Mouse (Mus musculus): ENCODE results near the gene Kirrel3.

Kirrel3 gene

DNA sequence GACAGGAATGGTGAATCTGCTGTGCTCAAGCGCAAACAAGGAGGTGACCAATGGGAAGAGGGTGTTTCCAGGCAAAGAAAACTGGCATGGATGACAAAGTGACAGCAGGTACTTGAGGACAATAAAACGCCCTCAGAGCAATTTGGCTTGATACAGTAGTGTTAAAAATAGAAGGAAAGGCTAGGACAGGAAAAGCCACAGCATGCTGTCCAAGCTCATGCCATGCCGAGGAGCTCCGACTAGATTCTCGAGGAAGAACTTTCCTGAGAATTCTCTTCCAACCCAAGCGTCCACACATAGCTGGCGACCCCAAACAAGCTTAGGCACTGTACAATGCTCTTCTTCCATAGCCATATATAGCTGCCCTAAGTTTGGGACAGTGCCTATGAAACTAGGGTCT lies 263.5 kb downstream of the Kirrel3 start:
- no peak for DNase-seq (ENCODE audit: extremely low spot score, low read depth, low spot score)

DNA sequence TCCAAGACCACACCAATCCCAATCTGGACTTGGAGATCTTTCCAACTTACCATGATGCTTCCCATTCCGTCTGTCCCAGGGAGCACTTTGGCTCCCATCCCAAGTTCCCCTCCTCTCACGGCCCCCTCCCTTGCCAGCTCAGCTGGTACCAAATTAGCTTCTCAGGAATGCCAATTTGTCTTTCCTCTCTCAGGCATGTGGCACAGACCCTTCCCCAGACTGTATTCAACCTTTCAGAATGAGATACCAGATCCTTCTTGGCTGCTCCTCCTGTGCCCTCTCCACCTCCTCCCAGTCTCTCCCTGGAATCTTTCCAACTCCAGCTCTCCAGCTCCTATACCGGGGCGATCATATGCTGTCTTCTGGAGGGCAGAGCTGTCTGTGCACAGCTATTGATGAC lies 264.2 kb downstream of the Kirrel3 start:
- DNase-seq (ENCODE audit: extremely low spot score, low read depth, low spot score), result no peak

DNA sequence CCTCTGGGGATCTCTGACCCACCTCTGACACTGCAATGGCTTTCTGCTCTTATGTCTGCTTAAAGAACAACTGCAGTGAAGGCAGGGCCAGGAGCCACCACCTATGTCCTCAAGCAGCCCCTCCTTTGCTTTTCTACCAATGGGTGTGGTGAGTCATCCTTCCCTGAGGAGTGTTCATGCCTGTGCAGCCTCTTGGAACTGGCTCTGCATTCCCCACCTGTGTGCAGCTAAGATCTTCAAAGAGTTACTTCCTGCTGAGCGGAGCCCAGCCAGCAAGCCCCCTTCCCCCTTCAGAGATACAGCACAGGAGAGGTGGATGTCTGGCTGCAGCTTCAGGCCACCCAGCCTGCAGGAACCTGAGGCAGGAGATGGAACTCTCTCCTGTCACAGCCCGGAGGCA lies 265.2 kb downstream of the Kirrel3 start:
- no peak for DNase-seq (ENCODE audit: extremely low spot score, low read depth, low spot score)

DNA sequence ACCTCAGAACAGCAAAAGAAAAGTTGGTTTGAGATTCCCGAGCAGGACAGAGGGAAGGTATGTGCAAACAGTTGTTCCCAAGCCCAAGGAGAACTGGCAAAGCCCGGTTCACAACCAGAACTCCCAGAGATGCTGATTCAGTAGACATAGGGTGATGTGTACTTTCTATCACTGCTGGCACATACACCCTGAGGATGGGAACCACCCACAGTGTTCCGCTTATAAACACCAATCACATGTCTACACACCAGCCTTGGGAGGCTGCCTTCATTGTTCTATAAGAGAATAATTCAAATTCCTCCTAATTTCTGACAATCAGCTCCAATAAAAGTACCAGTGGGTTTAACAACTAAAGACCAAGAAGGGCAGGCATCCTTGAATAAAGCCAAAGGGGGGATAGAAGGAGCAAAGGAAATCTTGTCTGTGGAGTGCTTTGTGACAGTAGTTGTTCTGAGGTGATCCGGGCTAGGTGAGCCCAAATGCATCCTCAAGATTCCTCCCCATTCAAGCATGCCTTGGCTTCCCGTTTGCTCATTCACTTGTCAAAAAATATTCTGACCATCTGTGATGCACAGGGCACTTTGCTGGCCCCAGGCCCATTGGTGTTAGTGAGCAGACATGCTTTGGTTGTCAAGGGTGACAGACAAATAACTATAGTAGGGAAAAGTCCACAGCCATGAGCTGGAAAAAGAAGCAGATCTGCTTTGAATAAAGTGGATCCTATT lies 266.5 kb downstream of the Kirrel3 start:
- no peak for DNase-seq (ENCODE audit: extremely low spot score, low read depth, low spot score)

DNA sequence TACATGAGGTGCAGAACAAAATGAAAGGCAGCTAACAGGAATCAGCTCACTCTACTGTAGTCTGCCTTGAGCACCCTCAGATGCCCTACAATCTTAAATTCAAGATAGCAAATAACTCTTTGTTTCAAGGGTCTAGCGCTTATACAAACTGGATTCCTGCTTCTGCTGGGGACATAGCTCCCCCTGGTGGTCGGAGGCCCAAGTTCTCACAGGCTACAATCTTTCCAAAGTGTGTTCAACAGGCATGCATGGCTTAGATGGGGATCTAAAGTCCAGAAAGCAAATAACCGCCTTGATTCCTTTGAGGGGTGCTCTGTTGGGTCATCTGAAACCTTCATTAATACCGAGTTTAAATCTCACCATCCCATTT lies 267.1 kb downstream of the Kirrel3 start:
- peak; percentile 61 for DNase-seq (ENCODE audit: extremely low spot score, low read depth, low spot score)

DNA sequence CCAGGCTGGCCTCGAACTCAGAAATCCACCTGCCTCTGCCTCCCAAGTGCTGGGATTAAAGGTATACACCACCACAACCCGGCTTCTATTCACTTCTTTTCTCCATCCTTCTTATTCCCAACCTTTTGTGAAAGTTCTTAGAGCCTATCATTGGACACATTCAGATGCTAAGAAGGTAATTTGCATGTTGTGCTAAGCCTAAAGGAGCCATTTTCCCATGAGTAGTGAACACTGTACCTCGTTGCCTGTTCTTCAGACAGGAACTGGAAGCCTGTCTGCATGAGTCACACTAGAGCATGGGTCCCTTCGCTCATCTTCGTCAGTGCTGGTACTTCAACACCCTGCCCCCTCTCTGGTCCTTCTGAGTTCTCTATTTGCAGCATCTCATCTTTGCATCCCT lies 268.2 kb downstream of the Kirrel3 start:
- DNase-seq (ENCODE audit: extremely low spot score, low read depth, low spot score), result no peak

DNA sequence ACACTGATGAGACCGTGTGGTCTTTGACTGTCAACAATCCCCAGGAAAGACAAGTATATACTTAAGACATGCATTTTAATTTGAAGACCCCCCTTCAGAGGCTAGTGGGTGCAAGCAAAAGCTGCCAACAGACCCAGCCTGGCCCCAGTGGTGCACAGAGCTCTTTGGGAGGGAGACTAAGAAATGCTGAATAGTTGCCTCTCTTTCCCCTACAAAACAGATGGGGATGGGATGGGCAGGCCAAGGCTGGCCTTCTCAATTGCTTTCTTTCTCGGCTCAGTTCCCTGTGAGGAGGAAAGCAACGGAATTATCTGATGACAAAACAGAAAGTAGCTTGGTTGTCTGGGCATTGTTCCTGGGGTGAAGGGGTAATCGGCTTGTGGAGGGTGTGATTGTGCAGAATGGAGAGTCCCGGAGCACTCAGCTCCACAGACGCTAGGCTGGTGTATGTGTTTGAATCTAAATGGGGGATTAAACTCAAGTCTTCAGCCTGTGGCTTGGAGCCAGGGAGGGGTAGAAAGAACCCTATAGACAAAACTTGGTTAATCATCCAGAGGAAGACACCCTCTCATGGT lies 268.9 kb downstream of the Kirrel3 start:
- DNase-seq (ENCODE audit: extremely low spot score, low read depth, low spot score), result no peak

DNA sequence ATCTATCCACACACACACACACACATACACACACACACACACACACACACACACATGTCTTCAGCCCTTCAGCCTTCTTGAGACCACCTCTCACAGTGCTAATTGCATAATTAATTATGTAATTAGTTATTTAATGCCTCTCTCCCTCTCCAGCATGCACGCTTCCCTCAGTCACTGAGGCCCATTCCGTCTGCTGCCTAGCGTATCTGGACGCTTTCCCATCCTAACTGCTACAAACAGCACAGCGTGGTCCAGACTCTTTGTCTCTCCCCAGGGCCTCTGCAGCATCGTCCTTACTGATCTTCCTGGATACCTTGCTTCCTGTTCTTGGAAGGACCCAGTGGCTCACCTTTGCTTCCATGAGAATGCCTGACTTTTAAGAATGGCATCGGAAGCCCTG lies 270.4 kb downstream of the Kirrel3 start:
- DNase-seq (ENCODE audit: extremely low spot score, low read depth, low spot score), result no peak

DNA sequence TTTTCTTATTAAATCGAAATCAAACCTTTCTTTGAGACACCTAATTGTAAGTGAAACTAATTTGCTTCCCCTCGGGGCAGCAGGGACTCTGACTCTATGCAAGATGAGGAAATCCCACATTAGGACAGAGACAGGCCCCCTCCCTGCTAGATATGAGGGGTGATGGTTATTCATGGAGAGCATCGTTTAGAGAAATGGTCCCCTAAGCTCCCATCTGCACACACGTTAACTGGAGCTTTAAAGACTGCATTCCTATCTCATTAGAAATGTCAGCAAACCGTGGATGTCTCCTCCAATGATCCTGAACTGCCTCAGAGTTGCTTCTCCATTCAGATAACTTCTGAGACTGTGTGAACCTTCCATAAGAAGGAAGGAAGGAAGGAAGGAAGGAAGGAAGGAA lies 273.2 kb downstream of the Kirrel3 start:
- DNase-seq (ENCODE audit: extremely low spot score, low read depth, low spot score), result no peak

DNA sequence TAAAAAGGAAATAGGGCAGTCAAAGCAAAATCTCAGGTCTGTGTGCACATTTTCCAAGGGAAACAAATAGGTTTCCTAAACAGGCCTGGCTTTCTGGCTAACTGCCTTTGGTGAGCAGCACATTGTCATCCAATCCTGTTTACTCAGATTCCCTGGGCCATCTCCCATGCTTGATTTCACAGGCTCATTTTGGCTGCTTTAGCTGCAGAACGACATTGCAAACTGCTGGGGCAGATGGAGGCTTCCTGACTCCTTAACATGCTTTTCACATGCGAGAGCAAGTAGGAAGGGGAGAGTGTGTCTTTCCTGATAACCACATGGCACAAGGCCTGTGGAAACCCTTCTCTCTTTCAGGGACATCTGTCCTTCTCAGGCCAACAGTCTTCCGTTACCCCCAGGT lies 274.8 kb downstream of the Kirrel3 start:
- DNase-seq (ENCODE audit: extremely low spot score, low read depth, low spot score), result no peak

DNA sequence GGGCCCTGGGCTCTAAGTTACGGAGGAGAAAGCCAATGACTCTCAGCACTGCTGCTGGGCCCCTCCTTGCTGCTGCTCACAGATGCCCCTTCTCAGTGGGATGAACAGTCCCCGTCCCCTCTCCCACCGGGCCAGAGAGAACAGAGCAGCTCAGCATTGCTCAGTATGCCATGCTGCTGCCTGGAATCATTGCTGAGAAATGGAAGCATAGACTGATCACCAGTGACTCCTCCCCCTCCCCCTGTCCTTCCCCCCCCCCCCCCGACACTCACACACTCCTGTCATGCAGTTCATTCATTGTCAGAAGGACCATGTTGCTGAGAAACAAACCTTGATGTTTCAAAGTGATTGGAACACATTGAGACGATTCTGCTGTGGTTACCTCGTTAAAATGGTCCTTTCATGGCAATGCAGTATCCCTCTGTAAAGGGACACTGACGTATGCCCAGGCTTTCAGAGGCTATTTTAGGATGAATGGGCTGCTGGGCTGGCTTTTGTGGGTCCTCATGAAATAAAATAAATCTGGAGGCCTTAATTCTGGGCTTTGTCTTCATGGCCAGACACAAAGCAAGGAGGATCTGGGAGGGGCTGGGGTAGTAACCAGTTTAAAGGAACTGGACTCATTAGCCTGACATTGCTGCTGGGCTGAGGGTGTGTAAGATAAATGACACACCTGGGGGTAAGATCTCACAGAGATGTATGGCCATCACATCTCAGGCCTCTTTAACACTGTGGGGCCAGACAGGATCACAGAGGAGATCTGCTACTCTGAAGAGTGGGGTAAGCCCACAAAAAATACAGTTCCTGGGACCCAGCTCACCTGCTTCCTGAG lies 281.3 kb downstream of the Kirrel3 start:
- DNase-seq (ENCODE audit: extremely low spot score, low read depth, low spot score), result no peak

DNA sequence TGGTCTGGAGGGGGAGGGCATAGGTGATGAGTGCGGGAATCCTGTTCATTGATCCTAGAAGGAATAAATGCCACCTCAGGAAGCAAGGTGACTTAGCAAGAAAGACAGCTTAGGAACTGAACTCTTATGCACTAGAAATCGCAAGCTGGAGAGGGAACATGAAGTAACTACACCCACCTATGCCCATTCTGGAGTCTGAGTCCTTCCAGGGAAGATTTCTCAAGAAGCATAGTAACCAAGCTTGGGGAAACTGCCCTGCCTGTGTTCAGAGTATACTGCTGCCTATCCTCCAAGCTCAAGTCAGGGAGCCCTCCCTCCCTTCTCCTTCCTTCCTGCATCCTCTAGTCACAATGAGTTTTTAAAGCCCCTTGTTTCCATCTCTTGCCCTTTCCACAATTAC lies 283.3 kb downstream of the Kirrel3 start:
- no peak for DNase-seq (ENCODE audit: extremely low spot score, low read depth, low spot score)

DNA sequence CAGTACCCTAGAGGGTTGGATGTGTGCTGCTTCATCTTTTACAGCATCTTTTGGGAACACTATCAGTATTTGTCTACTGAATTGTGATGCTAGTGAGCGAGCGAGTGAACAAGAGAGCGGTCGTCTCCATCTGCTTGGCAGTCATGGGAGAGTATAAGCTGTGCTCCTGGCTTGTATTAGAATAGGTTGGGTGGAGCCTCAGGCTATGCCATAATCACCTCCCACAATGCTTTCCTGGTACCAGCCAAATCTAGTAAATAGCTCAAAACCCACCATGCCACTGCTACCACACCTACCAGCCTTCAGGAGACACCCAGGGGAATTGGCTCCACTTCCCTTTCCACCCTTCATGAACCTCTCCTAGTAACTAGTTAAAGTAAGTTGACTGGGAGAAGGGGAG lies 285.3 kb downstream of the Kirrel3 start:
- DNase-seq (ENCODE audit: extremely low spot score, low read depth, low spot score), result no peak

DNA sequence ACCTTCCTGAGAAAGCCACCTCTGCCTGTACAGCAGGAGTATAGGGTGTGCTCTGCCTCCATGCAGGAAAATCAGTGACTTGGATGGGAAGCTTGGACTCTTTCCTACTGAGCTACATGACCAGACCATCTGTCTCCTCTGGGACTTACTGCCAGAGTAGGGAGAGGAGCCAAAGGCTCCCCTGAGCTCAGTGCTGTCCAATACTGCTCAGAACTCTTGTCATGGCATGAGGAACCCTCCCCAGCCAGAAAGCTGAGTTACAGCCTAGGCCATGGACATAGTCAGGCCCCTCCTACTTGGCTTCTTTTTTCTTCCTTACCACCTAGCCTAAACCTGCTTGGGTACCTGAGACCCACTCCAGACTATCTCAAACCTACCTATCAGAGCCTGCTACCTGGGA lies 285.7 kb downstream of the Kirrel3 start:
- no peak for DNase-seq (ENCODE audit: extremely low spot score, low read depth, low spot score)

DNA sequence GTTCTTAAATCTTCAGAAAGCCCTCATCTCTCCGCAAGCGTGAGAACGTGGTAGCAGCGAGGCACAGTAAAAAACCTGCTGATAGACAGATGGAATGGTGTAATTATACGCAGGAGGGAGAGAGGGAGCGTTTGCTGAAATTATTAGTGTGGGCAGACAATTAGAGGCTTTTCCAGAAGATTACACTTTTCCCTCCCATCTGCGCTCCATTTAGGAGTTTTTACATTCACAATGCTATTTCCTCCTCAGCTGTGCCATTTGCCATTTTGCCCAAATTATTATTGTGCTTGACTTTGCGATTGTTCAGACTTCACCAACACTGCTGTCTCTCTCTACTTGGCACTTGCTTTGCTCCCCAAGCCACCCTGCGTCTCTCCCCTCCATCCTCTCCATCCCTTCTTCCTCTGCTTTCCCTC lies 286.3 kb downstream of the Kirrel3 start:
- DNase-seq (ENCODE audit: extremely low spot score, low read depth, low spot score), result no peak

DNA sequence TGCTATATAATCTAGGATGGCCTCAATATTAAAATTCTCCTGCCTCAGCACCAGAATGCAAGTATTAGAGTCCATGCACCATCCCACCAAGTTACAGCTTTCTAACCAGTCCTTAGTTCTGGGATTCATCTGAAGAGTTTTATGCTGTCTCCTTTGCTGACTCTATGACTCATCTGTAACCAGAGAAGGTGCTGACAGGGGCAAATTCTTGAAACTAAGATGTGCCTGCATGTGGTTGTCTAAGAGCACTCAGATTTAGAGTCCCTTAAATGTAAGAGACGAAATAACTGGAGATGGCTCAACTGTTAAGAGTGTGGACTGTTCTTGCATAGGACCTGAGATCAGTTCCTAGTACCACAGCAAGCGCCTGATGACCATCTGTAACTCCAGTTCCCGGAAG lies 295.7 kb downstream of the Kirrel3 start:
- no peak for DNase-seq (ENCODE audit: extremely low spot score, low read depth, low spot score)

DNA sequence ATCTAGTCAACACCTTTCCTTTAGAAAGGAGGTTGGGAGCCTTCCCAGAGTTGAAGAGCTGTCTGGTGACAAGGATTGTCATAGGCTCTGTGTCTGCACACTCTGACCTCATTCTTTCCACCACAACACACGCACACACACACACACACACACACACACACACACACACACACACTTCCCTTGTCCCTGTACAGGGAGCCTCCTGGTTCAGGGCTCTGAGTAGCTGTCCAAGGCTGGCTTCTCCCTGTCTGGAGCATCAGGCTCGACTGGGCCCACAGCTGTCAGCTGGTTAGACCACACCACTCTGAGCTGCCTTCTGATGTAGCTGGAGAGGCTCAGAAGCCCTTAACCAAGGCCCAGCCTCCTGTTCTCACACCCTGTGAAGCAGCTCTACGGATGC lies 302.2 kb downstream of the Kirrel3 start:
- no peak for DNase-seq (ENCODE audit: extremely low spot score, low read depth, low spot score)

DNA sequence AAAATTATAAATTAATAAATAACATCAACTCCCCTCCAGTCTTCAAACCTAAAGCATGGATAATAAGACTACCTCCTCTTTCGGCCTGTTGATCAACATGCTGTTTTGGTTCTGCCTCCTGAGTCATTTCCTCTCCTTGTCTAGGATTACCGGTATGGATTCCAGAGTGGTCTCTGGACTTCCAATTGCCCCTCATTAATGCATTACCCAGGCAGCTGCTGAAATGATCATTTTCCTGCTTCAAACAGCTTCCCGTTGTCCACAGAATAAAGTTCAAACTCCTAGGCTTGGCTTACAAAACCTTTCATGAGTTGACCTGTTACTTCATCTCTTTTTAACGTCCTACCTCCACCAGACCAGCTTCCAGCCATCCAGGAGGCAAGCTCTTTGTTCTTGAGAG lies 309.5 kb downstream of the Kirrel3 start:
- no peak for DNase-seq (ENCODE audit: extremely low spot score, low read depth, low spot score)

DNA sequence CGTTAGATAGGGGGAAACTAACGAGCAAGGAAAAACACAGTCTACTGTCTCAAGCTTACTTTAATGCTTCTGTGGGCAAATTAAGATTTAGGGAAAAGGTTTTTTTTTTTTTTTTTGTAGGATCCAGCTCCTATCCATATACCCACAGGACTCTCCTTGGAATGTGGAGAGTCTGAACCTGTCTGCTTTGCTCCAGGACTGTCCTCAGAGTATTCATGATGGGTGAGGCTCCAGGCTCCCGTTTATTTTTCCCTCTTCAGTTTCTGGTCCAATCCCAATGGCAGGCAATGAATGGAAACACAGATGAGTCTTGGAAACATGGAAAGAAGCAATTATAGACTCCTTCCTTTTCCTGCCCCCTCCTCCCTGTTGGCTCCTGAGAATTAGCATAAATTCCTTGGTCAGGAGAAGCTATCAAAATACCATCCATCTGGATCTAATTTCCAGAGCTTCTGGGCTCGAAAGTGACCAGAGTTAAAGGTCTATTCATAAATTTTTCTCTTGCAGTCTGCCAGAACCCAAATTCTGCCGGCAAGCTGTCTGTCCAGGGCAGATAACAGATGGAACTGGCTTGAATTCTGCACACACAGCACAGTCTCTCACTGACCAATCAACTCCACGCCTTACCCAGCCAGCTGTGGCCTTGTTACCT lies 312.1 kb downstream of the Kirrel3 start:
- DNase-seq (ENCODE audit: extremely low spot score, low read depth, low spot score), result peak; percentile 60

DNA sequence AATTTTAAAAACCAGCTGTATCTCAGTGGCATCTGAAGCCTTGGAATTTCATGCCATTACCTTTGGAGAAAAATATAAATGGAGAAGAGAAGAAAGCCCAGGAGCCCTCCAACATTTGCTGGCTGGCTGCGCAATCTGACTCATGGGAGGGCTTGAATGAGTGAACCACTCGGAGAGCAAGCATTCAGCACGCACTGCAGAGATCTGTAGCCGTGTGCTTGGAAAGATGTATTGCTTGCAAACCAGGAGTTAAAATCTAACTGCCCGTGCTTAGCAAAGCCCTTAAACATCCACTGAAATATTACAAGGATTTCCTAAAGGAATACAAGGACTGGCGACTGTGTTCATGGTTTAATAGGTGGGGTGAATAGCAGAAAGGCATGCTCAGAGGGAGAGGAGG lies 316.0 kb downstream of the Kirrel3 start:
- DNase-seq (ENCODE audit: extremely low spot score, low read depth, low spot score), result no peak

DNA sequence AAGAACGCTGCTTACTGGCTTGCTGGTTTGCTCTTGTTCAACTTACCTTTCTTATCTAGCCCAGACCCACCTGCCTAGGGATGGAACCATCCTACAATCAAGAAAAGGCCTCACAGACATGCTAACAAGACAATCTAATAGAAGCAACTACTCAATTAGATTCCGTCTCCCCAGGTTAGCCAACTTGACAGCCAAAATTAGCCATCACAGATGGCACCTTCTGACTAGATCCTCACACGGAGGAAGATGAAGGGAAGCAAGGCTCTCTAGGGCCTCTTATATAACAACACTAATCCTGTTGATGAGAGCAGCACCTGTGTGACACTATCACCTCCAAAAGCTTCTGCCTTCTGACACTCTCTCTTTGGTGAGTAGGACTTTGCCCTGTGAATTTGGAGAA lies 321.2 kb downstream of the Kirrel3 start:
- DNase-seq (ENCODE audit: extremely low spot score, low read depth, low spot score), result no peak

DNA sequence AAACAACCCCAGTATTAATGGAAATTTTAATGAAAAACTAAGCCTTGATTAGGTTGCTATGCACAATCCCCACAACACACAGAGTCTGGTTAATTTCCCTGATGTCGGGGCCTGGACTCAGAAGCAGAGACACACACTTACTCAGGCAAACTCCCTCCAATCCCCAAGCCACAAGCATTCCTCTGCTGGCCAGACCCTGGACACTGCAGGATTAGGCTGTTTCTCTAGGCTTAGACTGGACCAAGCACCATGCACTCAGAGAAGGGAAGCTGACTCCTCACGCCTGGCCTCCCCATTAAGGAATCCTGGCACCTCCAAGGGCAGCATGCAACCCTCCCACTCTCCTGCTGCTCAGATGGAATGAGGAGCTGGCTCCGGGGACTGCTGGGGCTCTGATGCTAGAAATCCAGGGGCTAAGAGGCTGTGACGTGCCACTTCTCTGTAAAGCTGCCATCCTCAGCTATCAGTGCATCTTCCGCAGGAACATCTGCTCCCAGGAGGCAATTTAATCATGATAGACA lies 324.4 kb downstream of the Kirrel3 start:
- no peak for DNase-seq (ENCODE audit: extremely low spot score, low read depth, low spot score)

Data from hindlimb bud, embryonic 11.5 days (tissue).